Mouse (Mus musculus) hindbrain, embryonic 16.5 days (tissue): ENCODE measurements around the gene Bbs9. TPM values are rescaled to one million over a fixed set of nuclear protein-coding genes. Genes with fewer than 3 reads are reported as not detected.

Experiments
- ATAC-seq: fragments of 200-750 bp; cut with Nextera tagmentation; 2 replicates; pipeline ENCODE4 v1.8.0; 2017; ENCODE audit warnings: moderate TSS enrichment, moderate library complexity
- H3K27ac ChIP-seq: fragments of 300-500 bp; sonication (generic); 2 replicates; pipeline ENCODE4 v1.5.1; 2014; ENCODE audit warnings: low read depth, mild to moderate bottlenecking, control low read depth, low read length, moderate library complexity
- H3K27me3 ChIP-seq: fragments of 300-500 bp; sonication (generic); replicated peaks from 2 replicates; pipeline ENCODE4 v1.6.1; 2014; ENCODE audit warnings: low read length; ENCODE audit not compliant: control insufficient read depth, insufficient read depth
- H3K36me3 ChIP-seq: fragments of 300-500 bp; sonication (generic); 2 replicates; pipeline ENCODE4 v1.6.1; 2014; ENCODE audit warnings: mild to moderate bottlenecking, low read length, moderate library complexity, mixed read lengths; ENCODE audit not compliant: control insufficient read depth, insufficient read depth
- H3K4me1 ChIP-seq: fragments of 300-500 bp; sonication (generic); 2 replicates; pipeline ENCODE4 v1.6.1; 2014; ENCODE audit warnings: low read depth, low read length; ENCODE audit not compliant: control insufficient read depth, insufficient read depth
- H3K4me2 ChIP-seq: fragments of 300-500 bp; sonication (generic); 2 replicates; pipeline ENCODE4 v1.6.1; 2014; ENCODE audit warnings: mild to moderate bottlenecking, low read length, control low read depth, moderate library complexity
- H3K4me3 ChIP-seq: fragments of 300-500 bp; sonication (generic); 2 replicates; pipeline ENCODE4 v1.5.1; 2014; ENCODE audit warnings: mild to moderate bottlenecking, low read length, control low read depth, moderate library complexity
- H3K9ac ChIP-seq: fragments of 300-500 bp; sonication (generic); 2 replicates; pipeline ENCODE4 v1.6.1; 2014; ENCODE audit warnings: low read depth, mild to moderate bottlenecking, control low read depth, low read length, moderate library complexity
- H3K9me3 ChIP-seq: fragments of 300-500 bp; sonication (generic); 2 replicates; pipeline ENCODE4 v1.6.1; 2014; ENCODE audit warnings: mild to moderate bottlenecking, low read length, moderate library complexity; ENCODE audit not compliant: control insufficient read depth
- WGBS: fragments of 180-500 bp; shearing (Covaris S2); extraction: QIAGEN DNeasy Blood & Tissue Kit; methylation state at CpG from one replicate; pipeline ENCODE4 v1.1.7; 2014; 5-methylcytosine and 5-hydroxymethylcytosine counted together
- polyA plus RNA-seq: library from polyadenylated mRNA; unstranded; fragments of >200 nt; fragmentation: Nextera tagmentation; extraction: Ambion mirVana; gene quantifications from 2 replicates; pipeline ENCODE4 v1.2.1, GENCODE M21; 2015

Gene Bbs9
- polyA plus RNA-seq, 1 experiment from 2014 or later = 18.3 TPM

DNA sequence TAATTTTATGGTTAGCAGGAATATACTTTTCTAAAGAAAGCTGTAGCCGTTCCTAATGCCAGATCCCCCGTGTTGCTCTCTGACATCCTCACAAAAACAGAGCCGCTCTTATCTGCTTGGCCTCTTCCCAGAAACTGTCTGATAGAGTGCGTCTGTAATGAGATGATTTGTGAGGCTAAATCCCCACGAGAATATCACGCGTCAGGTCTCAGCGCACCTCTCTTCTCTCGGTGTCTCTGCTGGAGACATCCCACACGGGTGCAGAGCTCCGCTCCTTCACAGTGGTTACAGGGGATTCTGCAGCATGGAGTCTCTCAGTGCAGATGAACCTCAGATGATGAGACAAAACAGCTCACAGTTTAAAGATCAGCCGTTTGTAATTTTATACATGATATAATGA is 204.5 kb downstream of the Bbs9 start:
- Histone ChIP-seq H3K36me3 (no peaks in the 10 kb centered on the region), H3K27ac (no peak overlapping the region), H3K27me3 (no peaks in the 10 kb centered on the region; the same call in 1 of the 2 replicates), H3K4me1 (no peaks in the 10 kb centered on the region), H3K9ac (no peak overlapping the region), H3K4me3 (no peak overlapping the region), H3K4me2 (no peak overlapping the region), H3K9me3 (no peaks in the 10 kb centered on the region)
- WGBS = 53% methylated on average over 12 of the region's 12 CpGs
- ATAC-seq = 0 out of 2 replicates have a peak, but pooled peaks have one; percentile 26

DNA sequence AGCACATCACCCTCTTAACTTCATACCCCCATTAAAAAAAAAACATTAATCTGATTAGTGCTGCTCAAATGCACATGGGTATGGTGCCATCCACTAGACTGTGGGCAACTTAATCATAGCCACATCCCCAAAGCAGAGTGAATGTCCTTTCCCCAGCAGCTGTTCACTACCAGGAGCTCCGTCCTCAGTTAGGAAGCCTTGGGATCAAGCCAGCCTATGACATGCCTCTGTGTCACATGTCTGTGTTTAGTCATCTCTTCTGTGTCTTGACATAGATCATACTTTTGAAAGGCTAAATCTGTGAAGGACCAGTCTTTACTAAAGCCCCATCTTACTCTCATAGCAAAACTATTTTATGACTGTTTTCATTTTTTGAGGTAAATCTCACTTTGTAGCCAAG is 205.0 kb downstream of the Bbs9 start:
- Histone ChIP-seq H3K4me1 (no peaks in the 10 kb centered on the region), H3K36me3 (no peaks in the 10 kb centered on the region), H3K9me3 (no peaks in the 10 kb centered on the region), H3K27ac (no peak overlapping the region), H3K27me3 (no peaks in the 10 kb centered on the region; the same call in 1 of the 2 replicates), H3K4me3 (no peak overlapping the region), H3K4me2 (no peak overlapping the region), H3K9ac (no peak overlapping the region)
- no peak for ATAC-seq
- WGBS = 48% methylated on average over 1 of the region's 1 CpGs

DNA sequence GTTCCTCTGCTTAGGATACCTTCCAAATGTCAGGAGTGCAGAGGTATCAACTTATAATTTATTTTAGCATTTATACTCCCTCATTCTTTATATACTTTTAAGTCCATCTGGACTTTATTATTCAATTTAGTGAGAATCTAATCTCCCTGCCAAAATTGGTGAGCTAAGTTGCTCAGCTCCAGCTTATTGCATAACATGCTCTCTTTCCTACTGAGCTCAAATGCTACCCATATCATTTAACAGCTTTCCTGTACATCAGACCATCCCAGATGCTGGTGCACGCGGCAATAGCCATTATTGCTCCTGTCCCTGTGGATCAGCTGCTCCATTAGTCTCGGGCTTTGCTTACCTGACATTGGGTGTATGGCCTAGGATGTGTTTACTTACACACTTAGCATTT is 208.3 kb downstream of the Bbs9 start:
- no peak overlapping the region for H3K4me2 ChIP-seq
- H3K9ac ChIP-seq = no peak overlapping the region
- no peak for ATAC-seq
- no peaks in the 10 kb centered on the region for H3K9me3 ChIP-seq
- no peaks in the 10 kb centered on the region; the same call in 1 of the 2 replicates for H3K27me3 ChIP-seq
- no peak overlapping the region for H3K27ac ChIP-seq
- no peaks in the 10 kb centered on the region for H3K4me1 ChIP-seq
- H3K4me3 ChIP-seq = no peak overlapping the region
- H3K36me3 ChIP-seq = no peaks in the 10 kb centered on the region
- 61% methylated on average over 3 of the region's 3 CpGs for WGBS

DNA sequence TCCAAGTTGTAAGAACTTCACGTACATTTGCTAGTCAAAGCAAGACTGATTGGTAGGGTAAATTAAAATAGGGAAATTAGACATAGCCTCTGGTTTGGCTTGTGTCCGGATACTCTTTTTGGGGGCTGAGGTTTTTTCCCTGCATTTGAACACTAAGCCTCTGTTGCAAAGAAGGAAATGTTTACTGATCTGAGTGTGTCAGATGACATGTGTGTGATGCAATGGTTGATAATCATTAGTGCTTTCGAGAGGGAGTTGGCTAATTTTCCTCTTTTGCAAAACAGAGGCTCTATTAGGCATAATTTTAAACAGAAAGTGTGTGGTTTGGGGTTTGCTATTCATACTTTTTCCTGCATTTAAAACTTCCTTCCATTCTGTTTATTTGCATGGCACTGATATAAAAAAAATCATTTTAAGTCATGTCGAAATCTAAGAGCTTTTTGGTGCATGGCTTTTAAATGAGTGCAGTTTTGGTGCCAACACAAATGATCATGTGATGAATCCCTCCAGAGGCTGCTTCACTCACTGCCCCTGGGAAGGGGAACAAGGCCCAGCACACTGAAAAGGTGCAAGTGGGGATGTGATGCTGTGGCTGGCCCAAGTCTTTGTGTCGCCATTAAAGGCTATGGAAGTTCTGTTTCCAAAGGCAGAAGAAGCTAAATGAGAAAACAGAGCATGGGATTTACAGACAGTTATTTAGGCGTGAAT is 211.4 kb downstream of the Bbs9 start:
- Histone ChIP-seq H3K4me1 (no peaks in the 10 kb centered on the region), H3K9me3 (no peaks in the 10 kb centered on the region), H3K4me3 (no peak overlapping the region), H3K36me3 (no peaks in the 10 kb centered on the region), H3K27ac (no peak overlapping the region), H3K9ac (no peak overlapping the region), H3K27me3 (no peaks in the 10 kb centered on the region; the same call in 1 of the 2 replicates), H3K4me2 (no peak overlapping the region)
- no peak for ATAC-seq
- WGBS = 82% methylated on average over 6 of the region's 6 CpGs

DNA sequence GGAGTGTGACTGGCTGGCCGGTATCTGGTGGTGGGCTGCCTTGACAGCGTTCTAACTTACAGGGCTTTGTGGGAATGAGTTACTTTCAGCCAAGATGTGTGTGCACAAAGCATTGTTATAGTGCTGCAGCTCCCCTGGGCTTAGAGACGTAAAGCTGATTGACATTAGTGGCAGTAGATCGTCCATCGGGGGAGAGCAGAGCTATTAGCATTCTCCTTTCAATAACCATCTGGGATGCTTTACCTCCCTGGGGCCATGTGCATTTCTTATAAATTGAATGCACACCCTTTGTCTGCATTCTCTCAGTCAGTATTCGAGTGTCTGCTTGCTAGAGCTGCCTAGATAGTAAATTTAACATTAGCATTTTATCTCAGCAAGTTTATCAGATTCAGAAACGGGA is 214.7 kb downstream of the Bbs9 start:
- WGBS = 25% methylated on average over 7 of the region's 7 CpGs
- no peak overlapping the region for H3K4me2 ChIP-seq
- H3K27me3 ChIP-seq = no peaks in the 10 kb centered on the region
- H3K27ac ChIP-seq = no peak overlapping the region
- H3K4me3 ChIP-seq = no peak overlapping the region
- H3K36me3 ChIP-seq = no peaks in the 10 kb centered on the region
- H3K9me3 ChIP-seq = no peaks in the 10 kb centered on the region
- H3K4me1 ChIP-seq = no peaks in the 10 kb centered on the region
- no peak overlapping the region for H3K9ac ChIP-seq
- ATAC-seq = no peak

DNA sequence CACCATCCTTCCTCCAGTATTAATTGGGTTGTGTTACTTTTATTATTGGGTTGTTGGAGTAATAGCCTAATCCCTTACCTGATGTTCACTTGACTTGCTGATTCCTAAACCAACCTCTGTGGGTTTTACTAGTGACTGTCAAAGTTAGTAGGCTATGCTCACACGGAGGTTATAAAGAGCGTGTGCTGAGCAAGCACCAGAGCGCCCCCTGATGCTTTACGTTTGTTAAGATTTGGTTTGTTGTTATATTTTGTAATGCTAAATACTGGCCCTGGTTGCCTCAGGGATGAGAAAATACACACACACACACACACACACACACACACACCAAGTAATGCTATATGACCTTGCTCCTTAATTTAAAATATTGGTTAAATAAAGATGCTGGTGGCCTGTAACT is 219.9 kb downstream of the Bbs9 start:
- Histone ChIP-seq H3K4me2 (no peak overlapping the region), H3K9ac (no peak overlapping the region), H3K4me1 (no peaks in the 10 kb centered on the region), H3K27me3 (no peaks in the 10 kb centered on the region), H3K27ac (no peak overlapping the region), H3K4me3 (no peak overlapping the region), H3K9me3 (no peaks in the 10 kb centered on the region), H3K36me3 (no peaks in the 10 kb centered on the region)
- 88% methylated on average over 4 of the region's 4 CpGs for WGBS
- ATAC-seq = no peak

DNA sequence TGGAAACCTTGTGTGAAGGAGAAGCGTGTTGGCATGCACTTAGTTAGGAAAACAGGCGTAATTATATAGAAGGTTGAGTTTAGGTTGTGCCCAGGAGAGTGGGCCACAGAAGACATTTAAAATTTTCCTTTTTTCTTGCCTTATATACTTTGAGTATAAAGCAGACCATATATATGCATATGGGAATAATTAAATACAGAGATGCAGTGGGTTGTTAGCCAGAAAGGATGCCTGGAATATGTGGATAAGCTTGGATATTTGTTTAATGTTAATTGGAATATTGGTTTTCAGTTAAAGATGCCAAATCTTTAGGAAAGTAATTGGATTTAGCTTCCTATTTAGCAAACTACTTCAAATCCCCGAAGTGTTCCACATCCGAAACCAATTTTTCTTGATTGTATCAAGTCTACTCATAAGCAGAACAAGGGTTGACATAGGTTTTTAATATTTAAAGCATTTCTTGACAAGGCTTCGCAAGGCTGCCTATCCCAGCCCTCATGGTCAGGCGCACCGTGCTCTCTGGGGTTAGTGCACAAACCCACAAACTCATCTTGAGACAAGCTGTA is 221.4 kb downstream of the Bbs9 start:
- H3K27ac ChIP-seq = no peak overlapping the region
- no peaks in the 10 kb centered on the region for H3K27me3 ChIP-seq
- no peak overlapping the region for H3K4me3 ChIP-seq
- no peaks in the 10 kb centered on the region for H3K36me3 ChIP-seq
- ATAC-seq = no peak
- no peak overlapping the region for H3K4me2 ChIP-seq
- H3K4me1 ChIP-seq = no peaks in the 10 kb centered on the region
- 84% methylated on average over 7 of the region's 7 CpGs for WGBS
- H3K9me3 ChIP-seq = no peaks in the 10 kb centered on the region
- no peak overlapping the region for H3K9ac ChIP-seq

DNA sequence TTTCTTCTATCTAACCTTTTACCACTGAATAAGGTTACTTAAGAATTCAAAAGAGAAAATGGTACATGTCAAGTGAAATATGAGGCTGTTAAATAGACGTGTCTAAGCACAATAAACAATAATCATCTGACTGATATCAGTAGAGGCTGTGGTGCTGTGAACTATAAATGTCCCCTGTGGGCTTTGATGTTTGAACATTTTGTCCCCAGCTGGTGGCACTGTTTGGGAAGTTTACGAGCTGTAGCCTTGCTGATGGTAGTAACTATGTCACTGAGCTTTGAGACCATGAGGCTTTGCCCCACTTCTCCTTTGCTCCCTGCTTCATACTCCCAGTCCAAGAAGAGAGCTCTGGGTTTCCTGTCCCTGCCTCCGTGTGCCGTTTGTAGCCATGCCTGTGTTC is 222.3 kb downstream of the Bbs9 start:
- ATAC-seq = no peak
- H3K9me3 ChIP-seq = no peaks in the 10 kb centered on the region

DNA sequence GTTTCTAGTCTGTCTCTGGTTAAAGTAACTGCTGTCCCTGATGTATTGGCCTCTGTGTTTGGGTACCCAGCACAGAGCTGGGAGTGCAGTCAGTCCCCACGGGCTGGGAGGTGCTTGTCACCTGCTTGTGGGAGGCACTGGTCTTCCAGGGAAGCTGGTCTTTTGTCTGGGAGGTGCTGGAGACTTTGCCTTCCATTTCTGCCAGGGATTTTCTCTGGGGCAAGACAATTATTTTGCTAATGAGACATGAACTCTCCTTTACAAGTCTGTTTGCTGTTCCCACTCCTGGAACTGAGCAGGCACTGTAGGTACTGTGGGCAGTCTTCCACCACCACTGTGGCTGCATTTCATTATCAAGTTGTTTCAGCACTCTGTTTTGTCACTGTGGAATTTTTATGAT is 223.0 kb downstream of the Bbs9 start:
- ATAC-seq = no peak
- WGBS = 13% methylated on average over 1 of the region's 1 CpGs

More for the DNA sequence above, 222.3 kb downstream of the Bbs9 start:
- H3K9ac ChIP-seq = no peak overlapping the region
- H3K4me3 ChIP-seq = no peak overlapping the region
- H3K4me2 ChIP-seq = no peak overlapping the region
- no peak overlapping the region for H3K27ac ChIP-seq
- H3K4me1 ChIP-seq = no peaks in the 10 kb centered on the region
- 60% methylated on average over 4 of the region's 4 CpGs for WGBS
- no peaks in the 10 kb centered on the region for H3K36me3 ChIP-seq
- H3K27me3 ChIP-seq = no peaks in the 10 kb centered on the region

More for the DNA sequence above, 223.0 kb downstream of the Bbs9 start:
- 0 out of 2 replicates have a peak, but pooled peaks cover 2% of the 10 kb centered on the region for H3K9me3 ChIP-seq
- H3K4me3 ChIP-seq = no peak overlapping the region
- no peak overlapping the region for H3K9ac ChIP-seq
- H3K36me3 ChIP-seq = no peaks in the 10 kb centered on the region
- no peaks in the 10 kb centered on the region for H3K4me1 ChIP-seq
- no peak overlapping the region for H3K27ac ChIP-seq
- H3K27me3 ChIP-seq = no peaks in the 10 kb centered on the region
- H3K4me2 ChIP-seq = no peak overlapping the region
